Mouse (Mus musculus) urinary bladder, postnatal 4 days (tissue): ENCODE data around the gene Ppp1r9b.

Source experiments
- DNase-seq, 2 experiments: peaks; one replicate each; pipeline ENCODE4 v3.0.0; 2021 to 2022; ENCODE audit warnings: low spot score in 2 of 2

The Ppp1r9b gene

GRCm38 (mm10) chr11:94976199-94976598 lies 14.6 kb upstream of the Ppp1r9b start, which contains the start of gene Sgca:
Sgca (minus strand) TSS chr11:94976327.
- DNase-seq, result no peak

GRCm38 (mm10) chr11:94978178-94978915 lies 12.5 kb upstream of the Ppp1r9b start:
- DNase-seq, result no peak

DNA sequence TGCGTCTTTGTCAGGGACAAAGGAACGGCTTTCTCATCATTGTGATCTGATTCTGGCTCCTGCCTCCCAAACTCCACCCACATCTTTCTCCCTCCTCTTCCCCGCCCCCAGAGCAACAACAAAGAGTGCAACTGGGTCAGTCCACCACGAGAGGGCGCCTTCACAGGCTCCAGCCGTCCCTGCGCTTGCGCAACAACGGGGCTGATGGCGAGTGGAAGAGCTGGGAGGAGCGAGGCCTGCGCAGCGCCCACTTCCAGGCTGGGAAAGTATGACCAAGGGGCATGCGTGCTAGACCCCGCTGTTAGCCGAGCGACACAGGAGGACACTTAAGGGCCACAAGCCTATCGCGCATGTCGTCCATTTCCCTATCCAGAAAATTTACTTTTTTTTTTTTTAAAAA lies 11.9 kb upstream of the Ppp1r9b start:
- DNase-seq, result peak; percentile 94 to 98

DNA sequence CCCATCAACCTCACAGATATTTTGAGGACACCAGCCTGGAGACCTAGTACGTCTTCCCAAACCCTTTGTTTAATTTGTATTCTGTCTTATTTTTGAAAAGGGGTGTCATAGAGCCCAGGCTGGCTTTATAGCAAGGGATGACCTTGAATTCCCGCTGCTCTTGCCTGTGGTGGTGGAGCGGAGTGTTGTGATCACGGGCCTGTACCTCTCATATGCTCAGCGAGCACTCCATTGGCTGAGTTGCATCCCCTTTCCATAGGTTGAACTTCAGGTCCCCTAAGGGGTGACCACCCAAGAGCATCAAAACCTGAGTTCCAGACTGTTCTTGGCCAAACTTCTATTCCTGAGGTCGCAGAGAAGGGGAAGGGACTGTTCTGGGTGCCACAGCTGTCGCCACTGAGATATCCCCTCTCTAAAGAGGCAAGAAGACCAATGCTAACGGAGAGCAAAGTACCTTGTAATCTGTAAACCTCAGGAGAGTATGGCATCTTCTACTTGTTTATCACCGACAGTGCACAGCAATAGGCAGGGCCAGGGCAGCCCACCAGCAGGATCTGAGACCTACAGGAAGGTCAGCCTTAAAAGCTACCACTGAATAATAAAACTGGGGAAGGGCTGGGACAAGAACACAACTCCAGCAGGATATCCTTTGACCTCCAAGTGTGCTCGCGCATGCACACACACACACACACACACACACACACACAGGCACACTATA lies 11.2 kb upstream of the Ppp1r9b start:
- DNase-seq, result no peak

DNA sequence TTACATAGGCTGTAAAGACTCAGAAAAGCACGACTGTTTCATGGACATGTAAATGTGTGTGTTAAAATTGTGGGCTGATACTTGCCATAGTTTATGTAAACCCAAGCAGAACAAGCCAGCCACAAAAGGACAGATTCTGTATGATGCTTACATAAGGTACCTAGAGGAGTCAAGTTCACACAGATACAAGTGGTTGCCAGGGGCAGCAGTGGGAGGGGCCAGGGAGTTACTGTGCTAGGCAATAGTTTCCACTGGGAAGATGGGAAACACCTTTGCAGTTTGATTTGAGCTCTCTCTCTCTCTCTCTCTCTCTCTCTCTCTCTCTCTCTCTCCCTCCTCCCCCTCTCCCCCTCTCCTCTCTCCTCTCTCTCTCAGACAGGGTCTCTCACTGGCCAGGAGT lies 5.7 kb upstream of the Ppp1r9b start:
- no peak for DNase-seq

DNA sequence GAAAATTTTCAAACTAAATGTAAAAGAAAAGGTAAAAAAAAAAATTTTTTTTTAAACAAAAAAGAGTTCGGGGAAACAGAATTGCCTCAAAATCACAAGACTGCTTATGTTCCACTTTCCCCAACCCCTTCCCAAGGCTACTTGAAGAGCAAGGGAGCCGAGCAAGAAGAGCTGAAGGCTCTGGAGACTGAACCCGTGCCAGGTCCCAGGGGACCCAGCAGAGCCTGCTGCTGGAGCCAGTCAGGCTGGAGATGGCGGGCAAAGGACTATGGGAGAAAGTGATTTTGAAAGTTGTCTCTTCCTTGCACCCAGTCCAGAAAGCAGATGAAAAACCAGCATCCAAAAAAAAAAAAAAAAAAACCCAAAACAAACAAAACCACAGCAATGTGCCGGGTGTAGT lies 5.0 kb upstream of the Ppp1r9b start:
- DNase-seq, result no peak

GRCm38 (mm10) chr11:94986435-94986834 lies 4.4 kb upstream of the Ppp1r9b start:
- no peak for DNase-seq

- no peak for DNase-seq
Observed at GRCm38 (mm10) chr11:94987341-94987740, 3.5 kb upstream of the Ppp1r9b start.

DNA sequence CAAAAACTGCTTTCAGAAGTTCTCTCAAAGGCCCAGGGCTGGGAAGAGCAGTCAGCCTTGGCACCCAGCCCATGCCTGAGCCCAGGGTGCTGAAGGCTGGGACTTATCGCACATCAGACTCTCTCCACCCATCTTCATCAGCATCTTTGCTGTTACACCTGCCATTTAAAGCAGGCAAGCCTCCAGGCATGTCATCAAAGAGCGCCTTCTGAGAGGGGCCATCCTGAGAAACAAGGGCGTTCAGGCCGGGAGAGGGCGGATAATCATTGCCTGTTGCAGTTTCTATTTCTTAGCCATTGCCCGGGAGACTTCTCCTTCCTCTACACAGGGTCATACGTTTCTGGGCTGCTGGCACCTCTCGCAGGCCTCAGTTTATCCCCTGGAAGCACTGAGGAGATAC lies 3.0 kb upstream of the Ppp1r9b start:
- no peak for DNase-seq

DNA sequence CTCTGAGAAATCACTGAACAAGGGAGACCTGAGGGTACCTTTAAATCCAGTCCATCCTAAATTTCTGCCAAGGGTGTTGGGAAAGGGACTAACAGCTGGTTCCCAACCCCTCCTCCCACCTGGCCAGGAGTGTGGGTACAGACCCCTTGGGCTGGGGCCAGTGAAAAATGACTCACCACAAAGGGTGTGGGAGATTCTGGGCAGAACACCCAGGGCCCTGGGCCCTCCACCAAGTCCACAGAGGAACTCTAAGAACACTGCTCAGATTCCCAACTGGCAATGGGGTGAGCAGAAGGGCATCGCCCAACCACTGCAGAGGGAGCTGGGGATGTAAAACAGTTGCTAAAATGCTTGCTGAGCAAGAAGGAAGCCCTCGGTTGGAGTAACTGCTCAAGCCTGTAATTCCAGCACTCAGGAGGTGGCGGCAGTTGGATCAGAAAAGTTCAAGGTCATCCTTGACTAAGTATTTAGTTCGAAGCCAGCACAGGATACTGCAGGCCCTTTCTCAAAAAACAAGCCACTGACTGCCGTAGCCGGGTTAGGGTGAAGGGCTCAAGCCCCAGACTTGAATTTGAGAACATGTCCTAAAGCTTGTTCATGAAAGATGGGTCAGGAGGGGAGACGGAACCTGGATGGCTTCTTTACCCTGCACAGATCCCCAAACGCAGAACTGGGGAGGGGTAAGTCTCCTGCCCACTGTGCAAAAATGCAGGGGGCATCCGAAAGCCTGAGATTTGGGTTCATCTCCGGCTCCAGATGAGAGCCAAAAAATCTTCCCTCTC lies 1.9 kb upstream of the Ppp1r9b start:
- peak in 1 of 2 experiments; percentile 50 for DNase-seq

DNA sequence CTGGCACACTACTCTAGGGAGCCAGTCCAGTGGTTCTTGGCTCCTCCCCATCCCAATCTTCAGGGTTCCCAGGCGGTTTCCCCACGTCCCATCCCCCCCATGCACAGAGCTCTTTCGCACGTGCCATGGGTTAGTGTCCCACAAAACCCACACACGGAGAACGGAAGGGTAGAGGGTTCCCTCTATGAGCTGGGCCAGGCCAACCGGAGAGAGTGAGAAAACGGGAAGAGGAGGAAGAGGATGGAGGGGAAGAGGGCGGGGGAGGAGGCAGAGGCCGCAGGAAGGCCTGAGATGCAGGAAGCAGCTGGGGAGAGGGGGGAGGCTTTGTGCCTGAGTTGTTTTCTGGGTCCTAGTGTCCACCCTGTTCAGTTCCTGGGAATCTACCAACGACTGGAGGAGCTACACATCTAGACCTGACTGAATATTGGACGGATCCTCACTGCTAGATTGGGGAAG lies 1.2 kb upstream of the Ppp1r9b start:
- peak in 1 of 2 experiments; percentile 68 for DNase-seq

GRCm38 (mm10) chr11:94990102-94990748 lies 610 bp upstream of the Ppp1r9b start:
- DNase-seq, result no peak

DNA sequence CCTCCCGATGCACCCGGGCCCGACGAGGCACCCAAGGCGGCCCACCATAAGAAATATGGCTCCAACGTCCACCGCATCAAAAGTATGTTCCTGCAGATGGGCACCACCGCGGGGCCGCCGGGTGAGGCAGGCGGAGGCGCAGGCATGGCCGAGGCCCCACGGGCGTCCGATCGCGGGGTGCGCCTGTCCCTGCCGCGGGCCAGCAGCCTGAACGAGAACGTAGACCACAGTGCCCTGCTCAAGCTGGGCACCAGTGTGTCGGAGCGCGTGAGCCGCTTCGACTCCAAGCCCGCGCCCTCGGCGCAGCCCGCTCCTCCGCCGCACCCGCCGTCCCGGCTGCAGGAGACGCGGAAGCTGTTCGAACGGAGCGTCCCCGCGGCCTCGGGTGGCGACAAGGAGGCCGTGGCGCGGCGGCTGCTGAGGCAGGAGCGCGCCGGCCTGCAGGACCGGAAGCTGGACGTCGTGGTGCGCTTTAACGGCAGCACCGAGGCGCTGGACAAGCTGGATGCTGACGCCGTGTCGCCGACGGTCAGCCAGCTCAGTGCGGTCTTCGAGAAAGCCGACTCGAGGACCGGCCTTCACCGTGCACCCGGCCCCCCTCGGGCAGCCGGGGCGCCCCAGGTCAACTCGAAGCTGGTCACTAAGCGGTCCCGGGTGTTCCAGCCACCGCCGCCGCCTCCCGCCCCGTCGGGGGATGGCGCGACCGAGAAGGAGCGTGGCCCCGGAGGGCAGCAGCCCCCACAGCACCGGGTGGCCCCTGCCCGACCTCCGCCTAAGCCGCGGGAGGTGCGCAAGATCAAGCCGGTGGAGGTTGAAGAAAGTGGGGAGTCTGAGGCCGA lies 1.0 kb downstream of the Ppp1r9b start:
- no peak for DNase-seq

DNA sequence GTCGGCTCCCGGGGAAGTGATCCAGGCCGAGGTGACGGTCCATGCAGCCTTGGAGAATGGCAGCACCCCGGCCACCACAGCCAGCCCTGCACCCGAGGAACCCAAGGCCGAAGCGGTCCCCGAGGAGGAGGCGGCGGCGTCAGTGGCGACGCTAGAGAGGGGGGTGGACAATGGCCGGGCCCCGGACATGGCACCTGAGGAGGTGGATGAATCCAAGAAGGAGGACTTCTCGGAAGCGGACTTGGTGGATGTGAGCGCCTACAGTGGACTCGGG lies 1.6 kb downstream of the Ppp1r9b start:
- DNase-seq, result no peak

- DNase-seq, result peak in 1 of 2 experiments; percentile 46
Observed at GRCm38 (mm10) chr11:94992754-94993606, 2.1 kb downstream of the Ppp1r9b start.

DNA sequence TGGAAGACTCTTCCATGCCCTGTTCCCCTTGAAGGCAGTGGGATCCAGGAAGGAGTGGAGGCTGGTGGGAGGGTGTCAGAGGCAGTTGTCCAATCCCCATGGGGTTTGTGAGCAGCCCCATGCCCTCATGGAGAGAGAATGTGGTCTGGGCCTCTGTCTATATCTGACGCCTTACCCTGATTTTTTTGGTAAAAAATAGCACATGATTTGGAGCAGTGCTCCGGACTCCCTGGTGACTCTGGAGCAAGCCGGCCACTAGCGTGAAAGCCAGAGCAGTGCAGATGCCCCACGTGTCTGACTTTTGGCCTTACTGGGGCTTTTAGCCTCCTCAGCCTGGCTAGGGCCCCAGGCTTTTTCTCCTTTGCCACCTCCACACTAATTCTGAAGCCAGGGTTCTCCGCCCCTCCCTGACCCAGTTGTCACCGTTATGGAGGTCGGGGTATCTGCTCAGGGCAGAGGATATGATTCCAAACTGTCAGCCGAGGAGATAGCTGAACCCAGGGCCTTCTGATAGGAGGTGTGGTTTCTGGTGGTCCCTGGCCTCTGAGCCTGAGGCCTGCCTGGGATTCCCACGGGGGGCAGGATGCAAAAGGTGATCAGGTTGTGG lies 3.5 kb downstream of the Ppp1r9b start:
- DNase-seq, result no peak

DNA sequence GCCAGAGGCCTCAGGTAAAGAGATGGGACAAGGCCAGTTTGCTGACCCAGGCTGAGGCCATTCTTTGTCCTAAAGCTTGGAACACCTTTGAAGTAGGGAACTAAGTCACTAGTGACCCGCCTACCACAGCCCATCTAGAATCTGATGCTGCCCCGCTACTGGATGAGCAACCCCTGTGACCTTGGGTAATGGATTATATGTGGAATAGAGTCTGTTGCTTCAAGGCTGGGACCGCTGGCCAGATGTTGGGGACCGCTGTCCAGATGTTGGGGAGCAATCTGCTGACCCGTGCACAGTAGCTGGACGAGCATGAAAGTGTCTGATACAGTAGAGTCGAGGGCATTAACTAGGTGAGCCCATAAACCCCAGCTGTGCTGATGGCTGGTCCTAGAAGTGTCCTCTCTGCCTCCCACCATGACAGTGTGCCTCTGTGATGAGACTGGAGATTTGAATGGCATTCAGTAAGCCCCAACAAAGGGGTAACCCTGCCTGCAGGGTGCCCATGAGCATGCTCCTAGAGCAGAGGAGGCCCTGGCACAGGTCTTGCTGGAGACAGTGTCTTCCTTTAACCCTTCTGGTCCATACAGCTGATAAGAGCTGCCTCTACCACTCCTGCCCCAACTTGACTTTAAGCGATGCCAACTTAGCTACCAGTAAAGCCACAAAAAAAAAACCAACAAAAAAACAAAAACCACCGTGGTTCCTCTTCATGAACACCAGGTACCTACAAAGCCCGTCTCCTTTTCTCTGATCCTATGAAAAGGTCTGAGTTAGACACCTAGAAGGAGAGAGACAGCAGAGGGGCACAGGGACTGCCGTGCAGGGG lies 4.3 kb downstream of the Ppp1r9b start:
- DNase-seq, result no peak

GRCm38 (mm10) chr11:94996101-94996500 lies 5.3 kb downstream of the Ppp1r9b start:
- no peak for DNase-seq

- no peak for DNase-seq
Observed at GRCm38 (mm10) chr11:94996984-94997383, 6.1 kb downstream of the Ppp1r9b start.
